Mouse (Mus musculus): Measurements from ENCODE around the gene Dtx2. TPM values are rescaled to one million over a fixed set of nuclear protein-coding genes. Genes with fewer than 3 reads are reported as not detected.

Gene Dtx2
- polyA plus RNA-seq (2014; fragmentation: Nextera tagmentation; extraction: Ambion mirVana): 21.6 and 23.5 TPM in 2 replicates

GRCm38 (mm10) chr5:135994725-135995687 is at the start of gene Dtx2:
Gene Dtx2 (plus strand): TSS chr5:135994800.
- ATAC-seq (ENCODE audit: low FRiP score): peak; percentile 94
- Histone ChIP-seq H3K36me3 (ENCODE audit: control insufficient read depth, insufficient read depth, low read length) (peaks cover 17% of the 10 kb centered on the region), H3K27ac (ENCODE audit: low read depth, low read length) (peak within 1 kb of the TSS; percentile 65), H3K4me1 (replicated peaks; ENCODE audit: control insufficient read depth, insufficient read depth, low read length) (0 out of 2 replicates have a peak, but pooled peaks cover 4% of the 10 kb centered on the region), H3K9ac (ENCODE audit: low read depth, low read length) (peak within 1 kb of the TSS; percentile 87), H3K4me3 (ENCODE audit: low read depth, low read length) (peak within 1 kb of the TSS; percentile 79), H3K4me2 (replicated peaks; ENCODE audit: low read depth, low read length) (peak within 1 kb of the TSS; percentile 75), H3K27me3 (ENCODE audit: control insufficient read depth, insufficient read depth, low read length) (no peaks in the 10 kb centered on the region), H3K9me3 (ENCODE audit: control insufficient read depth, low read length) (no peaks in the 10 kb centered on the region)
- peak; percentile 94 for DNase-seq (ENCODE audit: low spot score)
- WGBS: under 1% methylated on average over 46 of the region's 47 CpGs

DNA sequence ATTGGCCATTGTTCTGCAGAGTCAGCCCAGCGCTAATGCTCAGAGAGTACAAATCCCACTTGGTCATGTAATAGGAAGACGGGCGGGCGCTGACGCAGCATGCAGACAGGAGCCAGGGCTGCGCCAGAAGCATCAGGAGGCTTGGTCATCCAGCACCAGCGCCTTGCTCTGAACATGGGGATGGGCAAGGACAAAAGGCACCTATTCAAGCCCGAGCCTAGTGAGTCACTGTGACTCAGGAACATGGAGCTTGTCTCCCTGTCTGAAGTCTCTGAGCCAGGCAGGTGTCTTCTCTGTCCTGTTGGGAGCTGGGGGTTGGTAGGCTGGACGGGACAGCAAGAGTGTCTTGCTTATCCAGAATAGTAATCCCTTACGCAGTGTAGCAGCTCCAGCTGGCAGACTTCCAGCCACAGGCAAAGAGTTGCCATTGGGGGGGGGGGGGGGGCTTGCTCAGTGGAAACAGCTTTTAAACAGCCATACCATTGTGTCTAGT is 48.6 kb upstream of the Dtx2 start:
- Histone ChIP-seq H3K4me2 (replicated peaks; ENCODE audit: low read depth, low read length) (no peak overlapping the region), H3K36me3 (ENCODE audit: control insufficient read depth, insufficient read depth, low read length) (no peaks in the 10 kb centered on the region), H3K9ac (ENCODE audit: low read depth, low read length) (no peak overlapping the region), H3K4me1 (replicated peaks; ENCODE audit: control insufficient read depth, insufficient read depth, low read length) (0 out of 2 replicates have a peak, but pooled peaks cover 2% of the 10 kb centered on the region), H3K27ac (ENCODE audit: low read depth, low read length) (no peak overlapping the region), H3K9me3 (ENCODE audit: control insufficient read depth, low read length) (no peaks in the 10 kb centered on the region), H3K4me3 (ENCODE audit: low read depth, low read length) (no peak overlapping the region), H3K27me3 (ENCODE audit: control insufficient read depth, insufficient read depth, low read length) (no peaks in the 10 kb centered on the region)
- ATAC-seq (ENCODE audit: low FRiP score) (no peak), DNase-seq (ENCODE audit: low spot score) (no peak)
- WGBS: 58% methylated on average over 10 of the region's 10 CpGs

DNA sequence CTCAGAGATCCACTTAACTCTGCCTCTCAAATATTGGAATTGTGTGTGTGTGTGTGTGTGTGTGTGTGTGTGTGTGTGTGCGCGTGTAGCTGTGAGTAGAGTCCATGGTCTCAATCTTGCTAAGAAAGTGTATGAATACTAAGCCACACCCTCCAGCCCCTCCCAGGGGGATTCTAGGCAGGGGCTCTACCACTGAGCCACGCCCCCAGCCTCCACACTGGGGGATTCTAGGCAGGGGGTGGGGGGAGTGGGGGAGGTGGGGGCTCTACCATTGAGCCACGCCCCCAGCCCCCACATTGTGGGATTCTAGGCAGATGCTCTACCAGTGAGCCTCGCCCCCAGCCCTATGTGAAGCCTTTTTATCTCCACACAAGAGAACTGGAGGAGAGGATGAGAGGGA is 48.0 kb upstream of the Dtx2 start:
- Histone ChIP-seq H3K4me2 (replicated peaks; ENCODE audit: low read depth, low read length) (no peak overlapping the region), H3K9ac (ENCODE audit: low read depth, low read length) (no peak overlapping the region), H3K4me3 (ENCODE audit: low read depth, low read length) (no peak overlapping the region), H3K27me3 (ENCODE audit: control insufficient read depth, insufficient read depth, low read length) (no peaks in the 10 kb centered on the region), H3K4me1 (replicated peaks; ENCODE audit: control insufficient read depth, insufficient read depth, low read length) (0 out of 2 replicates have a peak, but pooled peaks cover 2% of the 10 kb centered on the region), H3K36me3 (ENCODE audit: control insufficient read depth, insufficient read depth, low read length) (no peaks in the 10 kb centered on the region), H3K9me3 (ENCODE audit: control insufficient read depth, low read length) (no peaks in the 10 kb centered on the region), H3K27ac (ENCODE audit: low read depth, low read length) (no peak overlapping the region)
- no peak for ATAC-seq (ENCODE audit: low FRiP score)
- no peak for DNase-seq (ENCODE audit: low spot score)
- WGBS: 67% methylated on average over 4 of the region's 5 CpGs

DNA sequence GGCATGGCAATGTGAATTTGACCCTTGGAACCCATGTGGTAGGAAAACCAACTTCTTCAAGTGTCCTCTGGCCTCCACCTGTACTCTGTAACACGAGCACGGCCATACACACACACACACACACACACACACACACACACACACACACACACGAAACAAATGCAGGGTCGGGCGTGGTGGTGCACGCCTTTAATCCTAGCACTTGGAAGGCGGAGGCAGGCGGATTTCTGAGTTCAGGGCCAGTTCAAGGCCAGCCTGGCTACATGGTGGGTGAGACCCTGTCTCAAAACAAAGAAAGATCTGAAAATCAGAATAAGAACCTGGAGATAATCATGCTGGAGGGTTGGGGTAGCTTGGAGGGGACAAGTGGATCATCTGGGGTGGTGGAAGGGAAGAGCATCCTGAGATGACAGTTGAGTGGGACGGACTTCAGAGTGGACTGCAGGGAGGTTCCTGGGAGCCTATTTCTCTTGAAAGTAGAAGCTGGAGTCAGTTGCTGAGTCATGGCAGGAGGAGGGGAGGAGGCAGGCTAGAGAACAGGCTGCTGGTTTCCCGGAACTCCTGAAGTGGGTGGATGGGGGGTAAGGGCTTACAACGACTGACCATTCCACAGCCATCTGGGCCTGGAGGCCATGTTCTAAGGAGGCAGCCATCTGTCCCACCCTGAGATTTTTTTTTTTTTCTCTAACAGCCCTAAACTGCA is 43.7 kb upstream of the Dtx2 start:
- H3K27ac ChIP-seq (ENCODE audit: low read depth, low read length): no peak overlapping the region
- 85% methylated on average over 11 of the region's 11 CpGs for WGBS
- H3K9ac ChIP-seq (ENCODE audit: low read depth, low read length): no peak overlapping the region
- H3K9me3 ChIP-seq (ENCODE audit: control insufficient read depth, low read length): no peaks in the 10 kb centered on the region
- H3K4me3 ChIP-seq (ENCODE audit: low read depth, low read length): no peak overlapping the region
- 0 out of 2 replicates have a peak, but pooled peaks cover 2% of the 10 kb centered on the region for H3K4me1 ChIP-seq (replicated peaks; ENCODE audit: control insufficient read depth, insufficient read depth, low read length)
- H3K27me3 ChIP-seq (ENCODE audit: control insufficient read depth, insufficient read depth, low read length): no peaks in the 10 kb centered on the region
- H3K4me2 ChIP-seq (replicated peaks; ENCODE audit: low read depth, low read length): no peak overlapping the region
- no peaks in the 10 kb centered on the region for H3K36me3 ChIP-seq (ENCODE audit: control insufficient read depth, insufficient read depth, low read length)
- ATAC-seq (ENCODE audit: low FRiP score): no peak
- no peak for DNase-seq (ENCODE audit: low spot score)

GRCm38 (mm10) chr5:135951660-135952059 is 42.9 kb upstream of the Dtx2 start:
- Histone ChIP-seq H3K4me3 (ENCODE audit: low read depth, low read length) (no peak overlapping the region), H3K9me3 (ENCODE audit: control insufficient read depth, low read length) (no peaks in the 10 kb centered on the region), H3K27ac (ENCODE audit: low read depth, low read length) (no peak overlapping the region), H3K4me2 (replicated peaks; ENCODE audit: low read depth, low read length) (no peak overlapping the region), H3K9ac (ENCODE audit: low read depth, low read length) (no peak overlapping the region), H3K36me3 (ENCODE audit: control insufficient read depth, insufficient read depth, low read length) (no peaks in the 10 kb centered on the region), H3K4me1 (replicated peaks; ENCODE audit: control insufficient read depth, insufficient read depth, low read length) (no peaks in the 10 kb centered on the region), H3K27me3 (ENCODE audit: control insufficient read depth, insufficient read depth, low read length) (no peaks in the 10 kb centered on the region)
- ATAC-seq (ENCODE audit: low FRiP score) (no peak), DNase-seq (ENCODE audit: low spot score) (no peak)
- 91% methylated on average over 2 of the region's 2 CpGs for WGBS

DNA sequence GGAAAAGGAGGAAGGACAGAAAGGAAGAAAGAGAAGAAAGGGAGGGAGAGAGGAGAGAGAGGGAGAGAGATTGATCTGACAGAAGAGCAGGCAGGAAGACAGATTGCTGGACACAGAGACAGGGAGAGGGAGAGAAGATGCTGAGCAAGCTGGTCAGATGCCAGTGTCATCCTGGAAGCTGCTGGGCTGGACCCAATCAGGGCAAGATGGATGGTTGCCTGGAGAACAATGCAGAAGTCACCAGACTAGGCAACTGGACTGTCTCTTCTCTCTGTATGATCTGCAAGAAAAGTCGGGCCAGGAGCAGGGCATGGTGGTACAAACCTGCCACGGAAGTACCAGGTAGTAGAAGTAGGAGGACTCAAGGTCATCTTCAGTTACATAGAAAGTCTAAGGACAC is 41.8 kb upstream of the Dtx2 start:
- Histone ChIP-seq H3K27ac (ENCODE audit: low read depth, low read length) (no peak overlapping the region), H3K9me3 (ENCODE audit: control insufficient read depth, low read length) (no peaks in the 10 kb centered on the region), H3K4me1 (replicated peaks; ENCODE audit: control insufficient read depth, insufficient read depth, low read length) (no peaks in the 10 kb centered on the region), H3K4me3 (ENCODE audit: low read depth, low read length) (no peak overlapping the region), H3K27me3 (ENCODE audit: control insufficient read depth, insufficient read depth, low read length) (no peaks in the 10 kb centered on the region), H3K36me3 (ENCODE audit: control insufficient read depth, insufficient read depth, low read length) (no peaks in the 10 kb centered on the region), H3K9ac (ENCODE audit: low read depth, low read length) (no peak overlapping the region), H3K4me2 (replicated peaks; ENCODE audit: low read depth, low read length) (no peak overlapping the region)
- ATAC-seq (ENCODE audit: low FRiP score): no peak
- no peak for DNase-seq (ENCODE audit: low spot score)
- 88% methylated on average over 2 of the region's 2 CpGs for WGBS

GRCm38 (mm10) chr5:135956300-135957206 is 38.0 kb upstream of the Dtx2 start:
- H3K9ac ChIP-seq (ENCODE audit: low read depth, low read length): no peak overlapping the region; the same call in 1 of the 2 replicates
- 86% methylated on average over 9 of the region's 9 CpGs for WGBS
- H3K27ac ChIP-seq (ENCODE audit: low read depth, low read length): peak overlapping the region; percentile 81
- ATAC-seq (ENCODE audit: low FRiP score) (no peak), DNase-seq (ENCODE audit: low spot score) (no peak)
- H3K4me3 ChIP-seq (ENCODE audit: low read depth, low read length): no peak overlapping the region
- no peak overlapping the region for H3K4me2 ChIP-seq (replicated peaks; ENCODE audit: low read depth, low read length)
- H3K9me3 ChIP-seq (ENCODE audit: control insufficient read depth, low read length): no peaks in the 10 kb centered on the region
- H3K4me1 ChIP-seq (replicated peaks; ENCODE audit: control insufficient read depth, insufficient read depth, low read length): no peaks in the 10 kb centered on the region
- no peaks in the 10 kb centered on the region for H3K27me3 ChIP-seq (ENCODE audit: control insufficient read depth, insufficient read depth, low read length)
- no peaks in the 10 kb centered on the region for H3K36me3 ChIP-seq (ENCODE audit: control insufficient read depth, insufficient read depth, low read length)
